Mouse (Mus musculus): Measurements from ENCODE around the gene Pcnx2. TPM values are rescaled to one million over a fixed set of nuclear protein-coding genes. Genes with fewer than 3 reads are reported as not detected.

The Pcnx2 gene
- total RNA-seq, 2 experiments from 2014 or later, result 0.38 to 0.41 TPM

- no peak for DNase-seq
Measured at GRCm38 (mm10) chr8:125897388-125897787, 729 bp downstream of the Pcnx2 start.

GRCm38 (mm10) chr8:125889920-125890319 lies 8.2 kb downstream of the Pcnx2 start:
- no peak for DNase-seq

GRCm38 (mm10) chr8:125887549-125887948 lies 10.6 kb downstream of the Pcnx2 start:
- DNase-seq, result no peak

- peak; percentile 45 for DNase-seq
Measured at GRCm38 (mm10) chr8:125880447-125880846, 17.7 kb downstream of the Pcnx2 start.

GRCm38 (mm10) chr8:125873250-125873534 lies 24.9 kb downstream of the Pcnx2 start:
- DNase-seq, result no peak

- no peak for DNase-seq
Measured at GRCm38 (mm10) chr8:125872501-125873249, 25.4 kb downstream of the Pcnx2 start.

- peak; percentile 87 for DNase-seq
Measured at GRCm38 (mm10) chr8:125870821-125871321, 27.2 kb downstream of the Pcnx2 start.

- DNase-seq, result no peak
Measured at GRCm38 (mm10) chr8:125870179-125870702, 27.9 kb downstream of the Pcnx2 start.

GRCm38 (mm10) chr8:125869739-125870138 lies 28.4 kb downstream of the Pcnx2 start:
- no peak for DNase-seq

GRCm38 (mm10) chr8:125868552-125868951 lies 29.6 kb downstream of the Pcnx2 start:
- DNase-seq, result peak; percentile 21

- DNase-seq, result no peak
Measured at GRCm38 (mm10) chr8:125866125-125866524, 32.0 kb downstream of the Pcnx2 start.

GRCm38 (mm10) chr8:125857251-125857650 lies 40.9 kb downstream of the Pcnx2 start:
- no peak for DNase-seq

GRCm38 (mm10) chr8:125856160-125856559 lies 42.0 kb downstream of the Pcnx2 start:
- no peak for DNase-seq

- DNase-seq, result no peak
Measured at GRCm38 (mm10) chr8:125854379-125854778, 43.7 kb downstream of the Pcnx2 start.

- no peak for DNase-seq
Measured at GRCm38 (mm10) chr8:125853300-125853699, 44.8 kb downstream of the Pcnx2 start.

- DNase-seq, result no peak
Measured at GRCm38 (mm10) chr8:125849181-125849580, 48.9 kb downstream of the Pcnx2 start.

- no peak for DNase-seq
Measured at GRCm38 (mm10) chr8:125847842-125848241, 50.3 kb downstream of the Pcnx2 start.

- no peak for DNase-seq
Measured at GRCm38 (mm10) chr8:125845281-125845680, 52.8 kb downstream of the Pcnx2 start.

GRCm38 (mm10) chr8:125843122-125843836 lies 54.8 kb downstream of the Pcnx2 start:
- no peak for DNase-seq

- no peak for DNase-seq
Measured at GRCm38 (mm10) chr8:125842158-125842557, 56.0 kb downstream of the Pcnx2 start.

- DNase-seq, result no peak
Measured at GRCm38 (mm10) chr8:125824688-125825087, 73.4 kb downstream of the Pcnx2 start.

GRCm38 (mm10) chr8:125823719-125824118 lies 74.4 kb downstream of the Pcnx2 start:
- DNase-seq, result no peak

GRCm38 (mm10) chr8:125822065-125822464 lies 76.1 kb downstream of the Pcnx2 start:
- no peak for DNase-seq

- DNase-seq, result peak; percentile 29
Measured at GRCm38 (mm10) chr8:125819797-125820196, 78.3 kb downstream of the Pcnx2 start.
